ENCODE assay signal across 7 mouse cellular contexts in the genomic region with DNA sequence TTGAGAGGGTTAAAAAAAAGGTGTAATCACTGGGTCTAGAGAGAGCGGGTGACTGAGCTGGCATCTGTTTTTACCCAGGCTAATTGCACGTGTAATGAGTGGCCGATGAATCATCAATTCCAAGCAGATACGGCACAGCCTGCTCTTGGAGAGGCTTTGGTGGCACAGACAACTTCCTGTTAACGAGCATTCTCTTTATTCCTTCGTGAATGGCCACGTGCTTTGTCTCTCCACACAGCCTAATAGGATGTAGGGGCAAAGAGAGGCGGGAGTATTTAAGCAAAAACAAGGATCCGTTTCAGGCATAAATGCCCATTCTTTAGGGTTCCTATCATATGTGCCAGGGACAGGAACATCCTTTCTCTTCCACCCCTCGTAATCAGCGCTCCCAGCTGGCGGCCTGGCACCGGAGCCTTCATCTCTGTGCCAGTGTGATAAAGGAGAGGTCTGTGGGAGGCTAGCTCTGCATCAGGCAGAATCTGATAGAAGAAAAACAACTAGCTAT. TPM values are rescaled to one million over a fixed set of nuclear protein-coding genes. Genes with fewer than 3 reads are reported as not detected.
A peak's percentile ranks its signal among the peaks of the same experiment; 100 is the strongest.
DNase-seq lines count a peak whose midpoint lies in the region; ATAC-seq lines count a peak whose summit lies in the region.

No protein-coding gene starts in this region.

- intact Hi-C loops in left cerebral cortex, postnatal 25 days (cut with DNase I), result no loop called here

- peak; percentile 86 for ATAC-seq in erythroid progenitor cell, adult 5-6 weeks (replicated peaks; ENCODE audit: low FRiP score, poor library complexity, severe bottlenecking)

- peak; percentile 85 for DNase-seq in layer of hippocampus, adult 11-12 months (ENCODE audit: low spot score)
- DNase-seq in layer of hippocampus, adult 9-10 months (ENCODE audit: low spot score), result no peak
- peak; percentile 74 to 89 for DNase-seq in left cerebral cortex, postnatal 25 days (ENCODE audit: low spot score in 2 of 2)
- DNase-seq in right cerebral cortex, postnatal 10 days (ENCODE audit: low spot score in 2 of 2), result peak; percentile 85
- DNase-seq in gastrocnemius, postnatal 10 days, result no peak
- DNase-seq in lung, postnatal 4 days, result no peak

RNA-seq across cellular contexts. Expression of a gene that starts 1.9 kb away (rescaled TPM):
- 2.1 and 2.9 TPM in 2 replicates for total RNA-seq in erythroid progenitor cell, adult 5-6 weeks (2015; ENCODE audit: low replicate concordance)
- 5.4 and 8.2 TPM in 2 replicates for total RNA-seq in erythroid progenitor cell, adult 5-6 weeks (2017; ENCODE audit: low replicate concordance)
- 10 to 100 TPM; 86.4 to 88.3 TPM for total RNA-seq in left cerebral cortex, postnatal 25 days (2021)
- 100 to 1,000 TPM; 358 to 467 TPM for total RNA-seq in gastrocnemius, postnatal 10 days (2021)

RNA-seq across cellular contexts. Expression of a gene that starts 10.0 kb away (rescaled TPM):
- total RNA-seq in erythroid progenitor cell, adult 5-6 weeks (2015; ENCODE audit: low replicate concordance), result 11.3 and 15.5 TPM in 2 replicates
- total RNA-seq in erythroid progenitor cell, adult 5-6 weeks (2017; ENCODE audit: low replicate concordance), result 7.1 and 17.1 TPM in 2 replicates
- total RNA-seq in left cerebral cortex, postnatal 25 days (2021), result 100 to 1,000 TPM; 126 to 128 TPM
- 100 to 1,000 TPM; 162 to 182 TPM for total RNA-seq in gastrocnemius, postnatal 10 days (2021)

RNA-seq across cellular contexts. Expression of a gene that starts 10.1 kb away (rescaled TPM):
- not detected in 2 replicates for total RNA-seq in erythroid progenitor cell, adult 5-6 weeks (2015; ENCODE audit: low replicate concordance)
- not detected in 2 replicates for total RNA-seq in erythroid progenitor cell, adult 5-6 weeks (2017; ENCODE audit: low replicate concordance)
- 1 to 10 TPM; 7.1 to 7.6 TPM for total RNA-seq in left cerebral cortex, postnatal 25 days (2021)
- total RNA-seq in gastrocnemius, postnatal 10 days (2021), result 1 to 10 TPM in 1 of 2 experiments, not detected in 1; 2.4 TPM

RNA-seq across cellular contexts. Expression of a gene that starts 13.5 kb away (rescaled TPM):
- total RNA-seq in erythroid progenitor cell, adult 5-6 weeks (2015; ENCODE audit: low replicate concordance), result 15.5 and 18.0 TPM in 2 replicates
- total RNA-seq in erythroid progenitor cell, adult 5-6 weeks (2017; ENCODE audit: low replicate concordance), result 5.3 and 9.7 TPM in 2 replicates
- 100 to 1,000 TPM; 159 to 164 TPM for total RNA-seq in left cerebral cortex, postnatal 25 days (2021)
- 10 to 100 TPM; 15.4 to 15.9 TPM for total RNA-seq in gastrocnemius, postnatal 10 days (2021)

RNA-seq across cellular contexts. Expression of a gene that starts 45.2 kb away (rescaled TPM):
- total RNA-seq in erythroid progenitor cell, adult 5-6 weeks (2015; ENCODE audit: low replicate concordance), result not detected in 2 replicates
- not detected in 2 replicates for total RNA-seq in erythroid progenitor cell, adult 5-6 weeks (2017; ENCODE audit: low replicate concordance)
- 10 to 100 TPM; 73.8 to 78.5 TPM for total RNA-seq in left cerebral cortex, postnatal 25 days (2021)
- 1 to 10 TPM; 1.1 to 2.1 TPM for total RNA-seq in gastrocnemius, postnatal 10 days (2021)

Comparison
In these comparisons a context has a peak if more than half of its experiments do, and no peak if none do; other contexts are left out.
1. DNase-seq: peak in layer of hippocampus, adult 11-12 months (single experiment), left cerebral cortex, postnatal 25 days (2 of 2) and right cerebral cortex, postnatal 10 days (2 of 2); none in layer of hippocampus, adult 9-10 months (single experiment), gastrocnemius, postnatal 10 days (single experiment) and lung, postnatal 4 days (0 of 2).
2. RNA of a gene that starts 1.9 kb away (total RNA-seq): 358 to 467 TPM in gastrocnemius, postnatal 10 days and 86.4 to 88.3 TPM in left cerebral cortex, postnatal 25 days; 2.1 to 8.2 TPM in erythroid progenitor cell, adult 5-6 weeks; every median in the first group is over 4 times any median in the second.
3. RNA of a gene that starts 10.0 kb away (total RNA-seq): 162 to 182 TPM in gastrocnemius, postnatal 10 days and 126 to 128 TPM in left cerebral cortex, postnatal 25 days; 7.1 to 17.1 TPM in erythroid progenitor cell, adult 5-6 weeks; every median in the first group is over 4 times any median in the second.